Mouse (Mus musculus): Measurements from ENCODE around the gene Dennd2d. TPM values are rescaled to one million over a fixed set of nuclear protein-coding genes. Genes with fewer than 3 reads are reported as not detected.

Gene Dennd2d
- polyA plus RNA-seq, 1 experiment from 2014 or later, result 0.95 TPM

DNA sequence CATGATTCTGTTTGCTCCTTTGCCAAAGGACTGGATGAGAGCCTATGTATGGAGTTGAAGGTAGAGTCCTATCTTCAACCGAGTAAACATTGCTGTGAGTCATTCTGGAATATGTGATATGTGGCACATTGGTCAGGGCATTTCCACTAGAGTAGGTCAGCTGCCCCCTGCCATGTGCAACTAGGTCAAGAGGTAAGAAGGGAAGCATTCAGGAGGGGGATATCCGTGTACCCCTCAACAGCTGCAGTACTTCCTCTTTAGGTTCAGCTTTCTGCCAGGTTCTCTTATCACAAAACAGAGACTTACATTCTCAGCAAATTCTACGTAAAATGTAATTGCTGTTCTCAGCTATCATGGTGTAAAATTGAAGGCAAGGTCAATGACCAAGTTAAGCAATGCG, 8.0 kb upstream of the Dennd2d start:
- Histone ChIP-seq H3K9ac (ENCODE audit: low read length) (no peak overlapping the region), H3K27ac (ENCODE audit: low read depth, low read length) (no peak overlapping the region), H3K27me3 (ENCODE audit: control insufficient read depth, insufficient read depth, low read length) (no peaks in the 10 kb centered on the region), H3K4me3 (ENCODE audit: low read depth, low read length) (no peak overlapping the region), H3K4me1 (replicated peaks; ENCODE audit: control insufficient read depth, insufficient read depth, low read length) (no peaks in the 10 kb centered on the region), H3K9me3 (ENCODE audit: control insufficient read depth, low read length) (no peaks in the 10 kb centered on the region), H3K4me2 (ENCODE audit: low read depth, low read length, severe bottlenecking) (no peak overlapping the region), H3K36me3 (ENCODE audit: control insufficient read depth, insufficient read depth, low read length) (no peaks in the 10 kb centered on the region)
- 90% methylated on average over 4 of the region's 4 CpGs for WGBS
- ATAC-seq (replicated peaks; ENCODE audit: low FRiP score), result no peak
- DNase-seq (ENCODE audit: low spot score), result no peak

DNA sequence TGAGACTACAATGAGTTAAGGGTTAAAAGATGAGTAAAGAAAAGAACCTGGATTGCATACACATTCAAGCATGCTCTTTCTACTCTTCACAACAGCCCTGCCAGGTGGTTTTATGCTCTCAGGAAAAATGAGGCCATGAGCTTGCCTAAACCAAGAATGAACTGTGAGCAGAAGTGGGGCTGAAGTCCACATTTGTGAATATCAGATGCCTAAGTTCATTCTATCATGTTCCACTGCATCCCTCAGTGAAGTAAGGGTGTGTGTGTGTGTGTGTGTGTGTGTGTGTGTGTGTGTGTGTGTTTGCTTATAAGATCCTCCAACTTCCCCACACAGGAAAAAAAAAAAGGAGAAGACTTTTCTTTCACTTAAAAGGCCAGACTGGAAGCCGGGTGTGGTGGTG, 5.3 kb upstream of the Dennd2d start:
- Histone ChIP-seq H3K9me3 (ENCODE audit: control insufficient read depth, low read length) (no peaks in the 10 kb centered on the region), H3K4me3 (ENCODE audit: low read depth, low read length) (no peak overlapping the region), H3K4me1 (replicated peaks; ENCODE audit: control insufficient read depth, insufficient read depth, low read length) (no peaks in the 10 kb centered on the region), H3K27me3 (ENCODE audit: control insufficient read depth, insufficient read depth, low read length) (no peaks in the 10 kb centered on the region), H3K36me3 (ENCODE audit: control insufficient read depth, insufficient read depth, low read length) (no peaks in the 10 kb centered on the region), H3K27ac (ENCODE audit: low read depth, low read length) (no peak overlapping the region), H3K9ac (ENCODE audit: low read length) (no peak overlapping the region), H3K4me2 (ENCODE audit: low read depth, low read length, severe bottlenecking) (no peak overlapping the region)
- WGBS, result 82% methylated on average over 1 of the region's 1 CpGs
- DNase-seq (ENCODE audit: low spot score) (no peak), ATAC-seq (replicated peaks; ENCODE audit: low FRiP score) (no peak)

DNA sequence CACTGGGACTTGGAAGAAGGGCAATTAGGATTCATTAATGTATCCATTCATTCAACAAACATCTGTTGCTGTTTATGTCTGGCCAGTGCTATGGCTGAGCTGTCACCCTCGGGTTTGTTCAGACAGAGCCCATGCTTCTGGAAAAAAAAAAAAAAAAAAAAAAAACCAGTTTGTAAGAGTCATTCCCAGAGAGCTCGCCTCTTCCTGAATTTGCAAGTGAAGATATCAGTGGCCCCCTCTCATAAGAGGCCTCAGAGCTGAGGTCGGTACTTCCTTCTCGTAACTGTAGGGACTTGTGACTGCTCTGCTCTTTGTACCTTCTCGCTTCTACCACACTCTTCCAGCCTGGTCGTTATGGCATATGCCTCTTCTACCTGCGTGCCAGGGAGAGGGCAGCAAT, 1.1 kb downstream of the Dennd2d start:
- Histone ChIP-seq H3K4me2 (ENCODE audit: low read depth, low read length, severe bottlenecking) (no peak overlapping the region), H3K27ac (ENCODE audit: low read depth, low read length) (no peak overlapping the region), H3K27me3 (ENCODE audit: control insufficient read depth, insufficient read depth, low read length) (no peaks in the 10 kb centered on the region), H3K9me3 (ENCODE audit: control insufficient read depth, low read length) (no peaks in the 10 kb centered on the region), H3K9ac (ENCODE audit: low read length) (no peak overlapping the region), H3K4me1 (replicated peaks; ENCODE audit: control insufficient read depth, insufficient read depth, low read length) (no peaks in the 10 kb centered on the region; the same call in 1 of the 2 replicates), H3K36me3 (ENCODE audit: control insufficient read depth, insufficient read depth, low read length) (no peaks in the 10 kb centered on the region), H3K4me3 (ENCODE audit: low read depth, low read length) (no peak overlapping the region)
- DNase-seq (ENCODE audit: low spot score), result no peak
- peak; percentile 22; the same call in 1 of the 2 replicates for ATAC-seq (replicated peaks; ENCODE audit: low FRiP score)
- 81% methylated on average over 7 of the region's 7 CpGs for WGBS

DNA sequence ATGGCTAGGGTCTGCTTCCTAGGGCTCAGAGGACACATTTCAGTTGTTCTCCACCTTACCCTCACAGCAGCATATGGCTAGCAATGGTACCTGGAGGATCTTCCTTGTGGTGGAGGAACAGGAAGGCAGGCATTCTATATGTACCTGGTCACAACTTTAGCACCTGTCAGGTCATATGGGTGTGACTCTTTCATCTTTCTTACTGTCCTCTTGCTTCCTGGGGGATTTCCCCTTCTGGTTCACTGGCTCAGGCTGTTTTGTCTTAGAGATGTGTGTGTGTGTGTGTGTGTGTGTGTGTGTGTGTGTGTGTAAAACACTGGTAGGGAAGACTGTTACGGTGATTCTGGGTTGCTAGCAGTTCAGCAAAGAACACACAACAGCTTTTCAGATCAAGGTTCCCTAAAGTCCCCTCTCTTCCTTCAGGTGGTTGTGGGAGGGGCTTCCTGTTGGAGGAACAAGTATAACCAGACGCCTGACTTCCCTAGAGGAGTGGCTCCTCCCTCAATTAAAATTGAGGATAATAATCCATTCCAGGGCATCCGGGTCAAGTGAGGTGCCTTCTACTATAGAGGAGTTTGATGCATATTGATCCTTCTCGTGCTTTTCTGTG, 1.7 kb downstream of the Dennd2d start:
- Histone ChIP-seq H3K27ac (ENCODE audit: low read depth, low read length) (no peak overlapping the region), H3K9ac (ENCODE audit: low read length) (no peak overlapping the region), H3K4me3 (ENCODE audit: low read depth, low read length) (no peak overlapping the region), H3K4me1 (replicated peaks; ENCODE audit: control insufficient read depth, insufficient read depth, low read length) (no peaks in the 10 kb centered on the region; the same call in 1 of the 2 replicates), H3K9me3 (ENCODE audit: control insufficient read depth, low read length) (no peaks in the 10 kb centered on the region), H3K4me2 (ENCODE audit: low read depth, low read length, severe bottlenecking) (no peak overlapping the region), H3K27me3 (ENCODE audit: control insufficient read depth, insufficient read depth, low read length) (no peaks in the 10 kb centered on the region), H3K36me3 (ENCODE audit: control insufficient read depth, insufficient read depth, low read length) (no peaks in the 10 kb centered on the region)
- DNase-seq (ENCODE audit: low spot score) (no peak), ATAC-seq (replicated peaks; ENCODE audit: low FRiP score) (no peak)
- WGBS, result 68% methylated on average over 4 of the region's 4 CpGs

DNA sequence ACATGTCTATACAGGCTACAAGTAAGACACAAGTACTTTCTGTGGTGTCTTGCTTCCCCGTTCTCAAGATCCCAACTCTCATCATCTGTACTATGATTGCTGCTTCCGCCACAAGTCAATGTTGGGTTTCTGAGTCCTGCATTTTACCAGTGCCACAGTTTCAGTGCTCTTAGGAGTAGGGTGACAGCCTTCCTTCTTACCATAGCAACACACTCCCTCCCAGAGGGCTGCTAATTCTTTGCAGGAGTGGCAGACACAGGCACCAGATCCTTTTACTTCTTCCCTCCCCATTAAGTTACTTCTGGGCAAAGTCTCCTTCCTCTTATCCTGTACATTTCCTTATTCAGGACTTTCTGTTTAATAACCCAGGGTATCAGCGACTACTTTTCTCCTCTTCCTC, 2.7 kb downstream of the Dennd2d start:
- no peak overlapping the region for H3K4me2 ChIP-seq (ENCODE audit: low read depth, low read length, severe bottlenecking)
- 87% methylated on average over 3 of the region's 3 CpGs for WGBS
- no peak for DNase-seq (ENCODE audit: low spot score)
- ATAC-seq (replicated peaks; ENCODE audit: low FRiP score), result no peak
- H3K4me1 ChIP-seq (replicated peaks; ENCODE audit: control insufficient read depth, insufficient read depth, low read length), result no peaks in the 10 kb centered on the region; the same call in 1 of the 2 replicates
- H3K27me3 ChIP-seq (ENCODE audit: control insufficient read depth, insufficient read depth, low read length), result no peaks in the 10 kb centered on the region
- no peak overlapping the region for H3K27ac ChIP-seq (ENCODE audit: low read depth, low read length)
- H3K36me3 ChIP-seq (ENCODE audit: control insufficient read depth, insufficient read depth, low read length), result no peaks in the 10 kb centered on the region
- no peaks in the 10 kb centered on the region for H3K9me3 ChIP-seq (ENCODE audit: control insufficient read depth, low read length)
- H3K4me3 ChIP-seq (ENCODE audit: low read depth, low read length), result no peak overlapping the region
- H3K9ac ChIP-seq (ENCODE audit: low read length), result no peak overlapping the region

DNA sequence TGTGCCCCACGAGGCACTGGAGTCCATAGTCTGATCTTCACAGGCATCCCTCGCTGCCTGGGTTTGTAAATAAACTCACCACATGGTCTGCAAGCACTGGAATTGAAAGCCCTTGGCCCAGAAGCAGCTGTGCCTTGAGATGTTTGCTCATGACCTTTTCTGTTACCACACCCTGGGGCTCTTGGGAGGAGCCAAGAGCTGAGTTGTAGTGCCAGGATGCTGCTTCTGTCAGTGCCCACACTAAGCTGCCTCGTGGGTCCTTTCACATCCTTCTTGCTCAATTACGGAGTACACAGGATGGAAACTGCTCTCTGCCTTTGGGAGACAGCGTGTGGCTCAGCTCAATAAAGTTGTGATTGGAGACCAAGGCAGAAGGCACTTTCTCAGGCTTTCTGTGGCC, 3.6 kb downstream of the Dennd2d start:
- no peak for DNase-seq (ENCODE audit: low spot score)
- H3K4me2 ChIP-seq (ENCODE audit: low read depth, low read length, severe bottlenecking), result no peak overlapping the region

DNA sequence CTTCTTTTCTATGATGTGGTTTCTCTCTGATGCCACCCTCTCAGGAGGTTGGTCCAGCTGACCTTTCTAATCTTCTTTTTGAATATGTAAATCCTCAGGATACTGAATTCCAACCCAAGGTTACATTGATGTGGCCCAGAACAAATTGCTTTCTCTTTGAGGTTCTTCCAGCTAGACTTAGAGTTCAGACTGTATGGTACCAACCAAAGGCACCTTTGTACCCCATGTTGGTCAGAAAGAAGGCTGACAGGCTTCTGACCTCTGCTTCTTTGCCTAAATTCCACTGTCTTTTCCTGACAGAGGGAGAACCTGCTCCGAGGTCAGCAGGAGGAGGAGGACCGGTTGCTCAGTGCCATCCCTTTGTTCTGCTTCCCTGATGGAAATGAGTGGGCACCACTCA, 5.3 kb downstream of the Dennd2d start:
- 88% methylated on average over 2 of the region's 2 CpGs for WGBS
- no peak overlapping the region for H3K9ac ChIP-seq (ENCODE audit: low read length)
- no peaks in the 10 kb centered on the region for H3K27me3 ChIP-seq (ENCODE audit: control insufficient read depth, insufficient read depth, low read length)
- no peak overlapping the region for H3K4me2 ChIP-seq (ENCODE audit: low read depth, low read length, severe bottlenecking)
- H3K4me3 ChIP-seq (ENCODE audit: low read depth, low read length), result no peak overlapping the region
- H3K27ac ChIP-seq (ENCODE audit: low read depth, low read length), result no peak overlapping the region
- DNase-seq (ENCODE audit: low spot score) (no peak), ATAC-seq (replicated peaks; ENCODE audit: low FRiP score) (no peak)
- no peaks in the 10 kb centered on the region for H3K36me3 ChIP-seq (ENCODE audit: control insufficient read depth, insufficient read depth, low read length)
- H3K4me1 ChIP-seq (replicated peaks; ENCODE audit: control insufficient read depth, insufficient read depth, low read length), result no peaks in the 10 kb centered on the region; the same call in 1 of the 2 replicates
- no peaks in the 10 kb centered on the region for H3K9me3 ChIP-seq (ENCODE audit: control insufficient read depth, low read length)

More for the DNA sequence above, 3.6 kb downstream of the Dennd2d start:
- 81% methylated on average over 5 of the region's 5 CpGs for WGBS
- Histone ChIP-seq H3K36me3 (ENCODE audit: control insufficient read depth, insufficient read depth, low read length) (no peaks in the 10 kb centered on the region), H3K9me3 (ENCODE audit: control insufficient read depth, low read length) (no peaks in the 10 kb centered on the region), H3K4me1 (replicated peaks; ENCODE audit: control insufficient read depth, insufficient read depth, low read length) (no peaks in the 10 kb centered on the region; the same call in 1 of the 2 replicates), H3K27ac (ENCODE audit: low read depth, low read length) (no peak overlapping the region), H3K27me3 (ENCODE audit: control insufficient read depth, insufficient read depth, low read length) (no peaks in the 10 kb centered on the region), H3K9ac (ENCODE audit: low read length) (no peak overlapping the region), H3K4me3 (ENCODE audit: low read depth, low read length) (no peak overlapping the region)
- ATAC-seq (replicated peaks; ENCODE audit: low FRiP score), result no peak

DNA sequence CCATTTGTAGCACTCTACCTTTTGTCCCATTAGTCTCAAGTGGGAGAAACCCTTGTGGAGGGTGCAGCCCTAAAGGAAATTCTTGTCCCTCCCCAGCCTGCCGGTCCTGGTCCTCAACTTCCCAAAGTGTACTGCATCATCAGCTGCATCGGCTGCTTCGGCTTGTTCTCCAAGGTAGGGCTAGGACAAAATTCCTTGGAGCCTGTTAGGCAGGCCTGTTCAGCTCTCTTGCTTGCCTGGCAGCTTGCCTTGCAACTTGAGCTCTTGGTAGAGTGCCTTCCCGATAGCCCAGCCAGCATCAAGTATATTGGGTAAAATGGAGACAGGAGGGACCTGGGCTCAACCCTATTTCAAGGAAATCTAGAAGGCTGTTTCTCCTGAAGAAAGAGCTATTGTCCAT, 8.0 kb downstream of the Dennd2d start:
- H3K27ac ChIP-seq (ENCODE audit: low read depth, low read length), result no peak overlapping the region
- ATAC-seq (replicated peaks; ENCODE audit: low FRiP score) (no peak), DNase-seq (ENCODE audit: low spot score) (no peak)
- H3K4me3 ChIP-seq (ENCODE audit: low read depth, low read length), result no peak overlapping the region
- H3K27me3 ChIP-seq (ENCODE audit: control insufficient read depth, insufficient read depth, low read length), result no peaks in the 10 kb centered on the region
- no peaks in the 10 kb centered on the region for H3K36me3 ChIP-seq (ENCODE audit: control insufficient read depth, insufficient read depth, low read length)
- no peaks in the 10 kb centered on the region for H3K4me1 ChIP-seq (replicated peaks; ENCODE audit: control insufficient read depth, insufficient read depth, low read length)
- H3K9me3 ChIP-seq (ENCODE audit: control insufficient read depth, low read length), result no peaks in the 10 kb centered on the region
- H3K4me2 ChIP-seq (ENCODE audit: low read depth, low read length, severe bottlenecking), result no peak overlapping the region
- 88% methylated on average over 4 of the region's 4 CpGs for WGBS
- no peak overlapping the region for H3K9ac ChIP-seq (ENCODE audit: low read length)

DNA sequence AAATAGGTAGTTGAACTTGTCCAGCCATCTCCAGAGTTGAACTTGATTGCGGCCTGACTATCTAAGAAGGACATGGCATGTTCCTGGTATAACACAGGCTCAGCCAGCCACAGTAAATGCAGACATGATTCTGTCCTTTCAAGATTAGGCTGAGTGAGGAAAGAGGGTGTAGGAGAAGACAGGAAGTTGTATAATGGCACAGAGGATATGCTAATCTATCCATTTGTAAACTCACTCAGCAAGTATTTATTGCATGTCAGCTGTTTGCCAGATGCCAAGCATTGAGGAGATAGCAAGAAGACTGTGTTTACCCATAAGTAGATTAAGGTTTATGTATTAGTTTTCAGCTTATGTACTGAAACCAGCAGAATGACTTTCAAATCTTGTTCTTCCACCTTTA, 10.5 kb downstream of the Dennd2d start:
- WGBS, result 89% methylated on average over 1 of the region's 1 CpGs
- no peak for ATAC-seq (replicated peaks; ENCODE audit: low FRiP score)
- H3K9ac ChIP-seq (ENCODE audit: low read length), result no peak overlapping the region
- no peak overlapping the region for H3K27ac ChIP-seq (ENCODE audit: low read depth, low read length)
- no peaks in the 10 kb centered on the region for H3K9me3 ChIP-seq (ENCODE audit: control insufficient read depth, low read length)
- DNase-seq (ENCODE audit: low spot score), result no peak
- no peak overlapping the region for H3K4me2 ChIP-seq (ENCODE audit: low read depth, low read length, severe bottlenecking)
- no peaks in the 10 kb centered on the region for H3K36me3 ChIP-seq (ENCODE audit: control insufficient read depth, insufficient read depth, low read length)
- no peaks in the 10 kb centered on the region for H3K27me3 ChIP-seq (ENCODE audit: control insufficient read depth, insufficient read depth, low read length)
- no peak overlapping the region for H3K4me3 ChIP-seq (ENCODE audit: low read depth, low read length)
- H3K4me1 ChIP-seq (replicated peaks; ENCODE audit: control insufficient read depth, insufficient read depth, low read length), result no peaks in the 10 kb centered on the region
